Mouse (Mus musculus): ENCODE results near the gene Mrpl12.
"Not testable (repeated sequence)": the region's sequence is repeated elsewhere in the genome, so short reads cannot be mapped to it uniquely, and the experiment has no call there.

Mrpl12 gene

DNA sequence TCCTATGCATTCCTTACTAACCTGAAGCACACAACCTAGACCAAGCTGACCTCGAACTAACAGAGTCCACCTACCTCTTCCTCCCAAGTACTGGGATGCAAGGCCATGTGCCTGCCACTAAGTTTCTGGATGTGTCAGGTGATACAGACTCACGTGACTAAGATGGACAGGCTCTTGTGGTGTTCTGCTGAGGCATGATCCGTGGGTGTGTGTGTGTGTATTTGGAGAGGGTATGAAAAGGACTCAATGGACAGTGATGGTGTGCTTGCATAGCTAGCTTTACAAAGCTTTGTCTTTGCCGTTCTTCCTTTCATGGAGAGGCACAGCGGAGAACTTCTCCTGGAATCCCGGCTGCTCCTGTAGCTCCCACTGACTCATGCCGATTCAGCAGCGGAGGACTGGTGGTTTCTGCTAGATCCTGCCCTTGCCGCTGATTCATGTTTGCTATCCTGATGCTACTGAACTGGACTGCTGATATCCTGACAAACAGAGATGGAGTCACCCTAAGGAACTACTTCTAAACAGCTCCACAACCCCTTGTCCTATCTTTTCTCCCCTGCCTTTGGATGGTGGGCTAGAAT, 24.0 kb downstream of the Mrpl12 start:
- no peak for DNase-seq (ENCODE audit: low spot score in 2 of 2)

DNA sequence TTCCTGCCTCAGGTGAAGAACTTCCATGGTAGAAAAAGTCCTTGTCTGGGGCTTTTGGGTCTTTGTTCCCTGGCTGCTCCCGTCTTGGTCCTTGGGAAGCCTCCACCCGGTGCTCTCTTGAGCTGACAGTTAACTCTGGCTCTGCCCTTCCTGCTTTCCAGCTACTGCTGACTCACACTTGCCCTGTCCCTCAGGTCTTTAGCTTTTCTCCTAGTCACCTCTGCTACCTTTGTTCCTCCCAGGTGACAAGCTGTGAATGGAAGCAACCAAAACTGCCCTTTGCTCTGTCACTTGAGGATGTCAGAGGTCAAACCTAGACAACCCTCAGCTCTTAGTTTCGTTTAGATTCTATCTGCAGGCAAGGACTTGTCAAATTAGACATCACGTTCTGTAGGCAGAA, 25.5 kb downstream of the Mrpl12 start:
- no peak for DNase-seq (ENCODE audit: low spot score in 2 of 2)

DNA sequence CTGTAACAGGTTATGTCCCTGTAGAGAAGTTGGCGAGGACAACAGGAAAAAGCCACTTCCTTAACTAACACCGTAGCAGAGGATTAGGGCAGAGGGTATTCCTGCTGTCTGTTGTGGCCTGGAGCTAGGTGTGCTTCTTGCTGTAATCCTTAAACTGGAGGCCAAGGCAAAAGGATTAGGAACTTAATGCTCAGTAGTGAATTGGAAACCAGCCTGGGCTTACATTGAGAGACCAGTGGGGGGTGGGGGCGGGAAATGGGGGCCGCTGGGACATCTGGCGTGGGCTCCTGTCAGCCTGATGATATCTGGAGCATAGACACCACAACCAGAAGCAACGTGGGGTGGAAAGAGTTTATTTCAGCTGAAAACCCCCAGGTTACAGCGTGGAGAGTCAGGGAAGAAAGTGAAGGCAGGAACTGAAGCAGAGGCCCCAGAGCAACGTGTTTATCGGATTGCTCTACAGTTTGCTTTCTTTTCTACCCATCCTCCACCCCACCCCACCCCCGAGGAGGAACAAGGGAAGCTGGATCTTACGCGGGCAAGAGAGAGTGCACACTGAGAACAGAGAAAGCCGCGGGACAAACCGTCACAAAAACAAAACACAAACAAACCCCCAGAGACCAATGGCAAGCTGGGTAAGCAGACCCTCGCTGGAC, 26.1 kb downstream of the Mrpl12 start:
- no peak for DNase-seq (ENCODE audit: low spot score in 2 of 2)

DNA sequence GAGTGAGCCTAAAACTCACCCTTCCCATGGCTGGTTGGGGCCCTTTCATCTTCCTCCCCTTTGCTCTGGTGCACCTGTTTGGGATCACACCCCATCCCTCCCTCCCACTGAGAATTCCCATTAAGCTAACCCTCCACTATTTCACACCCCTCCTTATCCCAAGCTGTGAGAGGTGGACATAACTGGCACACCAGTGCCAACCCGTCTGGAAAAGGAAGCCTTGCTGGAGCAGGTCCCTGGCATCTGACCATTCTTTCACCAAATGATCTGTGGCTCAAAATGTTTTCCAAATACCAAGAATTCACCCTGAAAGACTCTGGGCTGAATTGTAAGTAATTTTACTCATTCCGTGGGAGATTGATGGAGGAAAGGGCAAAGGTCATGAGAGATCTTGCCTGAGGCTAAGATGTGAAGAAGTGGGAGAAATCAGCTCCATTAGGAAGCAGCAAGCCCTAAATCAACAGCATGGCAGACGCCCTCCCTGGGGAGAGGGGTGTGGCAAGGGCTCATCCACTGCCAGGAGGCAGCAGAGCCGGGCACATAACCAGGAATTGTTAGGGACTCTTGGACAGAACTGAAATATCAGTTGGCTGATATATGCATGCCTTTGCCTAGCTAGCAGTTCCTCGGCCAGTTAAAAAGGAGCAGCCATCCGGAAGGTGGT, 28.5 kb downstream of the Mrpl12 start:
- no peak for DNase-seq (ENCODE audit: low spot score in 2 of 2)

DNA sequence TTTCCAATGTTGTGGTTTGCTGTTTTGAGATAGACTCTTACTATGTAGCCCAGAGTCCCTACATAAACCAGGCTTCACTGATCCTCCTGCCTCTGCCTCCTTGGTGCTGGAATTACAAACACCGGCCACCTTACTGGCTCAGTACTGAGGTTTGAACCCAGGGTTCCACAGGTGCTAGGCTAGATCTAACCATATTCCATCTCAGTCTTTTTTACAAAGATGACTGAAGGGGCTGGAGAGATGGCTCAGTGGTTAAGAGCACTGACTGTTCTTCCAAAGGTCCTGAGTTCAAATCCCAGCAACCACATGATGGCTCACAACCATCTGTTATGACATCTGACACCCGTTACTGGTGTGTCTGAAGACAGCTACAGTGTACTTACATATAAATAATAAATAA, 29.8 kb downstream of the Mrpl12 start:
- not testable (repeated sequence) for DNase-seq (ENCODE audit: low spot score in 2 of 2)

DNA sequence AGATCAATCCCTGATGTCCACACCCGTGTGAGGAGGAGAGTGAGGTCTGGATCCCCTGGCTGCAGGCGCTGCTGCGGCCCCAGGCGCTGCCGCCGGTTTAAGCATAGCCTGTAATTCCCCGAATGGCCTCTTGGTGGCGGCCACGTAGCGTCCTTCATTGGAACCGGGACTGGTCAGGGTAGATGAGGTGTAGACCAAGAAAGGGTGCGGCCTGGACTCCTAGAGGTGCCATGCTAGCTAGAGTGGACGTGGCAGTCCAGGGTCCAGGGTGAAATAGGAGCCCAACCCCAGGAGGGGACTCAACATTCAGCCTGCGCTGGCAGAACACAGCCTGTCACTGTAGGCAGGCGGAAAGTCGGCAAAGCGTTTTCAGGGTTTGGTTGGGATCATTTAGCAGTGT, 31.2 kb downstream of the Mrpl12 start:
- DNase-seq (ENCODE audit: low spot score in 2 of 2): peak; percentile 89 to 92

DNA sequence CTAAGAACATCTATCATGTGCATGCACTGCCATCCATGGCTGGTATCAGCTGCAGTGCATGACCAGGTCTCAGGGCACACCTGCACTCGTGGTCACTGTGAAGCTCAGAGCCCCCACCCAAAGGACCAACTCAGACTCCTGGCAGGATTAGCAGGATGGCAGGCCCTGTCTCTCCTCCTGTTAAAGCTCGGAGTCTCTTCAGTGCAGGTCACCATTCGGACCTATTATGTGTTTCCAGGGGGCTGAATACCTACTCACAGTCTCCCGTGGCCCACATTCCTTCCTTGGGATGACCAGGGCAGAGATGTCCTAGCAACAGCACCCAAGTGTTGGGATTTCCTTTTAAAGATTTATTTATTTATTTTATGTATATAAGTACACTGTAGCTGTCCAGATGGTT, 32.7 kb downstream of the Mrpl12 start:
- no peak for DNase-seq (ENCODE audit: low spot score in 2 of 2)

DNA sequence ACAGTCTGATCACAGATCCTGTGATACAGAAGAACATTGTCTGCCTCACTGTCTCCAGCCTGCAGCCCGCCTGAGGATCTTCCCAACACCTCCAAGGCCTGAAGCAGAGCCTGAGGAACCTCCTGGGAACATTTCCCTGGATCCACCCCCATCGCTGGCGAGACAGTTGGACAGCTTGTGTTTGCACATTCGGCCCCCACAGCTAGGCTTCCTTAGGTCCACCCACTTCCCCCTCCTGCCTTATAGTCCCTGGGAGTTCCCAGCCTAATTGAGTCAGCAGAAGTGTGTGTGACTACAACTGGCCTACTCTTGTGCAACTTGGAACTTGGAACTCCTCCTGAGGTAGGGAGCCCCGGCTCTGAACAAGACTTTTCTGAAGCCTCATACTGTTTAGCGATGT, 33.6 kb downstream of the Mrpl12 start:
- DNase-seq (ENCODE audit: low spot score in 2 of 2): peak; percentile 86

DNA sequence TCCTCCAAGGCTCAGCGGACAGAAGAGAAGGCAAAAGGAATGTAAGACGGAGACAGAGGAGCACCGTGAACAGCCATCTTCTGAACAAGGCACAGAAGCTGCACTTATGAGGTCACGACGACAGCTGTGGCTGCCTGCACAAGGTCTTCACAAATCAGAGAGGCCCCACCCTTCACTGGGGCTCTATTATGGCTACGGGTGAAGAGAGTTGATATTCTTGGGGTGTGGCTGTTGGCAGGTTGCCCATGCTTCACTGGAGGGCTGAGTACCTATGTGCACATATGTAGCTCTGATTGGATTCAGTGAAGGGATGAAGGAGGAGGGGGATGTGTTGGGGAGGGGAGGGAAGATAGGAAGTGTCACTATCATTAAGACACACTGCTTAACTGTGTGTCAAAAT, 34.1 kb downstream of the Mrpl12 start:
- DNase-seq (ENCODE audit: low spot score in 2 of 2): no peak

DNA sequence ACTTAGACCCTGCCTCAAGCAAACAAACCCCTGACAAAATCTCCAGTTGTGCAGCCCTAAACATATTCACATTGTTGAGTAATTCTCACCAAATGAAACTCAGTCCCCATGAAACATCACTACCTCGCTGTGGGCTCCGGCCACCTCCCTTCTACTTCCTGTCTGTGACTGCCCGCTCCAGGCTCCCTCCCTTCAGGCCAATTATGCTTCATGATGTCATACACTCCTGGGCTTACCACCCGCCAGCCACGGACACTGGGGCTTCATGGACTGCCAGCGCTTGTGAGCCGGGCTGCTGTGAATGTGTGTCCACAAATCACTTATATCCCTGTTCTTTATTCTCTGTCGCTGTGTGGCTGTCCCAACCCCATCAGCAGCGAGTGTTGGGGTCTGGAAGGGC, 35.3 kb downstream of the Mrpl12 start:
- DNase-seq (ENCODE audit: low spot score in 2 of 2): no peak

DNA sequence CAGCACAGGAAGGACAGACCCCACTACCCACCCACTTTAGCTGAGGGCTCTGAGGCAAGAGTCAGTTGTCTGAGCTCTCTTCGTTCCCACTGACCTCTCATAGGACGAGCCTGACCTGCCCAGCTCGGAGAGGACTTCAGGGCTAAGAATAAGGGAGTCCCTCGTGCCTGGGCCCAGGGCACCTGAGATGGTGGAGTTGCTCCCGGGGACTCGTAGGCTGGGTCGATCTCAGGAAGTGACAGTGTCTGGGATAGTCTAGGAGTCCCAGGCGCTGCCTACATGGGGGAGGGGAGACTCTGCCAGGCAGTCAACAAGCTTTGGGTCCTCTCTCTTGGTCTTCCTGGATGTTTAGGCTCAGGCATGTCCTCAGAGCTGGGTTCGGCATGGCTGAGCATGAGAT, 36.1 kb downstream of the Mrpl12 start:
- no peak for DNase-seq (ENCODE audit: low spot score in 2 of 2)

DNA sequence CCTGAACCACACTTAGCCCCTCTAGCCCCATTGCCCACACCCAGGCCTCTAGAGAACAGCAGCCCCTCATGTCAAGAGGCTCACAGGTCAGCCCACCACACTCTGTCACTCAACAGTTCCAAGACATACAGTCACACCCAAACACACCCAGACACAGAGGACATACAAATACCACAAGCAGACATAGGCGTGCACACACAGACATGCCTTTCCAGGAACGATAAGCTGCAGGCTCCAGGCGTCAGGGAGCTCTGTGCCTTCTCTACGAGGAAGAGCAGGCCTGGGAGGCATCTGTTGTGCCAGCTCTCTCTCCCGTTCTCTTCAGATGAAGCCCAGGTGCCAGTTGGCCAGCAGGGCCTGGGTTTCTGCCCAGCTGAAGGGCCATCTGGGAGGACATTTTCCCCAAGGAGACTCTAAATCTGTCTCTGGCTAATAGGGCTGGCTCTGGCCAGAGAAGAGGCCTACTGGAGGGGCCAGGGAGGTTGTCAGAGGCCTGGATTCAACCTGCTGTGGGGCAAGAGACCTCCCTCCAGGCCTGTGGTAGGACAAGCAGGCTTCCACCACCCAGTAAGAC, 36.6 kb downstream of the Mrpl12 start:
- no peak for DNase-seq (ENCODE audit: low spot score in 2 of 2)

DNA sequence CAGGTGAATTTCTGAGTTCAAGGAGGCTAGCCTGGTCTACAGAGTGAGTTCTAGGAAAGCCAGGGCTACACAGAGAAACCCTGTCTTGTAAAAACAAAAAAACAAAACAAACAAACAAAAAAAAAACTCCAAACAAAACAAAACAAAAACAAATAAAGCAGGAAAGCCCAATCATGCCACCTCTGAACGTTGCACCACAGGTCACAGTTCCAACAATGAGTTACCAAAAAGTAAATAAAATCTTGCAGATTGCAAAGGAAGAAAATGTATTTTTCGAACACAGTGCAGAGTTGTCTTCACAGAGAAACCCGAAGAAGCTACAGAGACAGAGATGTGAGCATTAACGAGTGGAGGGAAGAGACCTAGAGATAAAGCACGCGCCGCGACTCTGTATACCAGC, 38.2 kb downstream of the Mrpl12 start:
- no peak for DNase-seq (ENCODE audit: low spot score in 2 of 2)

DNA sequence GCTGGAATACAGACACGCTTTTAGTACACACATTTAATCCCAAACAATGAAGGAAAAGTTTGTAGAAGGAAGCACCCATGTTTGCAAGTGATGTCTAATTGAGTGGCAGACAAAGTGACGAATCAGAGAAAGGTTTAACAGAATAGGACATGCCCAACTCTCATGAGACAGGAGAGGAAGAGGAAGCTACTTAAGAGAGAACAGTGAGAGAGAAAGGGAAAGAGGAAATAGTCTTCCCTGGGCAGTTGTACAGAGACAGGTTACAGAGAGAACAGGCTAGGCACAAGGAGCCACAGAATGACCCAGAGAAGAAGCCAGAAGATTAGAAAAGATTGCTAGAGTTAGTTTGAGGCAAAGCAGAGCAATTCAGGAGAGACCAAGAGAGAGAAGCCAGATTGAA, 41.5 kb downstream of the Mrpl12 start:
- DNase-seq (ENCODE audit: low spot score in 2 of 2): no peak

DNA sequence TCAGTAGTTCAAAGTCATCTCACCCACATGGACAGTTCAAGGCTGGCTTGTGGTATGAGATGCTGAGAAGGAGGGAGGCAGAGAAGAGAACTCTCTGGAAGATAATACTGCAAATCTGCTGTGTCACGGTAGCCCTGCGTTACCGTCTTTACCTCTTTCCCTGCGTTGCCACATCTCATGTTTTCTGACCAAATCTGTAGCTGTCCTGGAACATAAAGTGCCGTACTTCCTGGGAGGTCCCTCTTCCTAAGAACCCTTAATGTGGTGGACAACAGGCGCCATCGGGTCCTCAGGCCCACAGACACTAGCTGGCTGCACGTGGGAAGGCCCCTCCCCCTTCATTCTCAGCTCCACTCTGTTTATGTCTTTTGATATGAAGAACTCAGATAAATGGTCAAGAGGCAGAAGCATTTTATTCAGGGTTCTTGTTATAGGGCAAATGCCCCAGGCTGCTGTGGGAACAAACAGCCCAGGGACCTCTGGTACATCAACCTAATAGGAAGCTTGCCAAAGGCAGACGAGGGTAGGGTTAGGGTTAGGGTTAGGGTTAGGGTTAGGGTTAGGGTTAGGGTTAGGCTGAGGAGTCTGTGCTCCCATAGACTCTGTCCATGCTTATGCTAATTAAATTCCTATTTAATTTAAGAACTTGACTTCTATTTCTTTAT, 43.4 kb downstream of the Mrpl12 start:
- no peak for DNase-seq (ENCODE audit: low spot score in 2 of 2)

DNA sequence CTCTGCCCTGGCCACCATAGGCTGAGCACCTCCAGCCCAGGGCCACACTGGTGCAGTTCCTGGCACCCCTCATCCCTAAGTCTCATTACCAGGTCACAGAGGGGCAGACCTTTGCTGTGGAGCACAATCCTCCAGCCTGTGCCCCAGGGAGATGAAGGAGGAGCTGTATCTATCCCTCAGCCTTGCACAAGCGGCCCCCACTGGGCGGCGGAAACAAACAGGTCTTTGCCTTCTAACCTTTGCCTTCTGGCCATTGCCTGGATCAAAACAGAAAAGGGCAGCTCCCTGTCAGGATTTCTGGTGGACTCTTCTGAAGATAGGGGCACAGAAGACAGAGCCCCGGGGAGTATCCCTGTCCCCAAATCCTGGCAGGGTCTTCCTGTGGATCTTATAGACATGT, 44.5 kb downstream of the Mrpl12 start:
- no peak for DNase-seq (ENCODE audit: low spot score in 2 of 2)

DNA sequence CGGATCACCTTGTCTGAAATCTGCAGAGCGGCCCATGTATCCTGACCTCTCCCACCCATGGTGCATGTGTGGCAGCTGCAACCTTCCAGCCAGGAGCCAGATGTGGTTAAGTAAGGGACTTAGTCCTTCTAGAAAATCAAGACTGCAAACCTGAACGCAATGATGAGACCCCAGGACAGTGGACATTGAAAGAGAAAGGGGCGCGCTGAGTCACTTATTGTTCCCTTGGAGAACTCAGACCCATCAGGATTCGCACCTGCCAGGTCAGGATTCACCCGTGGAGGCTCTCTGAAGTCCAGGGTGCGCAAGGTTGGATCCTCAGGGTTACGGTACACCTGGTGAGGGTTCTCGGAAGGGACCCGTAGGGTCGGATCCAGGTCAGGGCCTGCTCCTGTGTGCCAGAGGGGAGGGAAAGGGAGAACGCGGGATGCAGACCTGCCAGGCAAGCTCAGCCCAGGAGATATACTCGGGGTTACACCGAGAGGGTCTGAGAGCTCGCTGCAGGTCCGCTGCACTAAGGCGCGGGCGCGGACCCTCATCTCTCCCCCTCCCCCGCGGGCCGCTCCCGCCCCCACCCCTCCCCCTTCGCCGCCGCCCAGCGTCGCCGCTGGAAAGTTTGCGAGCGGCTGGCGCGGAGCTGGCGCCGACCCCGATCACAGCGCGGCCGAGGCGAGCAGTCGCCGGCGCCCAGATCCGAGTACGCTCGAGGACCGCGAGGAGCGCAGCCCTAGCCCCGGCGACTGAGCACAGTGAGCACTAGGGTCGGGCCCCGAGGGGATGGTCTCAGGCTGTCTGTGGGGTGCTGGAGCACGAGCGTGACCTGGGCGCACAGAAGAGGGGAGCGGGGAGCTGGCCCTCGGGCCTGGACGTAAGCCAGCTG, 45.9 kb downstream of the Mrpl12 start, which contains the start of gene Gcgr:
Gene Gcgr, plus strand, starts transcription at position 615 of the 880 bp plus-strand sequence.
- no peak for DNase-seq (ENCODE audit: low spot score in 2 of 2)

DNA sequence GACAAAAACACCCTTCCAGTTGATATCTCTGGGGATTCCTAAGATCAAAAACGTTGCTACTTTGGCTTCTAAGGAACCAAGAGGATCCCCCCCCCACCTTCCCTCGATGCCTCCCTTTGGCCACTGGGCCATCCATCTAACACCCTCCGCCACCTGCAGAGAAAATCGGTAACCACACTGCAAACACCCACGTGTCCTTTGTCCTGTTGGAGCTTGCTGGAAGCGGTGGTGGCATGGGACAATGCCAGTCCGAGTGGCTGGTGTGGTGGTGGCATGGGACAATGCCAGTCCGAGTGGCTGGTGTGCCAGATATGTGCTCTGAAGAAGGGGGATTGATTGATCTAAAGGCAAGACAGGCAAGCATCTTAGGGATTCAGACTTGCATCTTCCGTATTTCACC, 47.2 kb downstream of the Mrpl12 start:
- no peak for DNase-seq (ENCODE audit: low spot score in 2 of 2)

DNA sequence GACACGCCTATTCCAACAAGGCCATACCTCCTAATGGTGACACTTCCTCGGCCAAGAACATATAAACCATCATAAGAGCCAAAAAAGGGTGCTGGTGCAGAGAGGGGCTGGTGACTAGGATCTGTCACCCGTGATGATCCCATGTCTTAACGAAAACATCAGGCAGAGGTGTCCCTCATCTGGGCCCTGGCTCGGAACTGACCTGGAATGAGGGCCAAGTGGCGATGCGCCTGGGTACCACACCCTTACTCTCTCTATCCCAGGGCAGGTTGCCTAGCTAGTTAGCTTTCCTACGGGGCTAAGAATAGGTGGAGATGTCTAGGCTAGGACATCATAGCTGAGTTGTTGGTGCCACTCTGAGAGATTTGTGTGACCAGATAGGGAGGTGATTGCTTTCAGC, 49.7 kb downstream of the Mrpl12 start:
- DNase-seq (ENCODE audit: low spot score in 2 of 2): no peak

DNA sequence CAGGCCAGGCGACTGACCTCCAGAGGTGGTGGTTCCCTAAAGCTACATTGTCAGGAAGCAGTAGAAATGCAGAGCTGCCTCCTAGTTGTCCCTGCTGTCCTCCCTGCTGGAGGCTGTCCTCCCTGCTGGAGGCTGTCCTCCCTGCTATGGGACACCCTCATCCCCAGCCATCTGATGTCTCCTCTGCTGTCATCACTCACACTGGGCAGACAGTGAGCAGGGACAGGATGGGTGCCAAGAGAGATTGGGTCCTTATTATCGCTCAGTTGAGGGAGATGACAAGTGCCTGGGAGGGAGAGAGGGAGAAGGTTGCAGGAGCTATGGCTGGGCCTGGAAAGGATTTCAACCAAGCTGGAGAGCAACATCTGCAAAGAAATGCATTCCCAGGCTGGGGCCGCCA, 50.7 kb downstream of the Mrpl12 start:
- DNase-seq (ENCODE audit: low spot score in 2 of 2): no peak

DNA sequence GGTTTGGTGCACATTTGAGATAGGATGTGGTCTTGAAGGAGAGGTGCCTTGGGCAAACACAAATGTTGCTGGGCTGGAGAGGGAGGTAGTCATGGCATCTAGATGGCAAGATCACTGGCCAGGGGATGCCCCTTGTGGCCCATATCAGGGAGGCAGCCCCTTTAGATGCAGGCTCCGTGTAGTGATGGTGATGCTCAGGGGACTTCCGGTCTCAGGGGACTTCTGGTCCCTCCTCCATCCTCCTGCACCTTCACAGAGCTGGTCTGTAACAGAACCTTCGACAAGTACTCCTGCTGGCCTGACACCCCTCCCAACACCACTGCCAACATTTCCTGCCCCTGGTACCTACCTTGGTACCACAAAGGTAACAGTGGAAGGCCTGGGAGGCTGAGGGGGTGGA, 51.4 kb downstream of the Mrpl12 start:
- DNase-seq (ENCODE audit: low spot score in 2 of 2): no peak

DNA sequence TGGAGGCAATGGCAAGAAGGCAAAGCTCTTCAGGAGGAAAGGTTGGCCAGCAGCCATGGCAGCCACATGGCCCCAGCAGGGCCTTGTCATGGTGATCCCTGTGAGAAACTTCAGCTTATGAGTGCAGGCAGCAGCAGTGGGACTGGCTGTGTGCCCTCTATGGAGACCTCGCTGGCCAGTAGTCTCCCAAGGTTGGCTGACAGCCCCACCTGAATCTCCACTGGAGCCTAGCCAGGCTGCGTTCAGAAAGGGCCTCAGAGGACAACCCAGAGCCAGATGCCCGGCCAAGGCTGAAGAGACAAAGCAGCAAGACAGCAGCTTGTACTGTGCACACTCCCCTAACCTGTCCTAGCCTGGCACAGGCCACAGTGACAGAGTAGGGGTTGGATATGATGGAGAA, 54.1 kb downstream of the Mrpl12 start:
- no peak for DNase-seq (ENCODE audit: low spot score in 2 of 2)

Measured in right cerebral cortex, adult 2 months (tissue).